Mouse (Mus musculus): Measurements from ENCODE around the gene Gm10181. TPM values are rescaled to one million over a fixed set of nuclear protein-coding genes. Genes with fewer than 3 reads are reported as not detected.

Gene Gm10181
- not detected in 2 replicates for polyA plus RNA-seq (2012; rRNA removed; ENCODE audit: low replicate concordance)

DNA sequence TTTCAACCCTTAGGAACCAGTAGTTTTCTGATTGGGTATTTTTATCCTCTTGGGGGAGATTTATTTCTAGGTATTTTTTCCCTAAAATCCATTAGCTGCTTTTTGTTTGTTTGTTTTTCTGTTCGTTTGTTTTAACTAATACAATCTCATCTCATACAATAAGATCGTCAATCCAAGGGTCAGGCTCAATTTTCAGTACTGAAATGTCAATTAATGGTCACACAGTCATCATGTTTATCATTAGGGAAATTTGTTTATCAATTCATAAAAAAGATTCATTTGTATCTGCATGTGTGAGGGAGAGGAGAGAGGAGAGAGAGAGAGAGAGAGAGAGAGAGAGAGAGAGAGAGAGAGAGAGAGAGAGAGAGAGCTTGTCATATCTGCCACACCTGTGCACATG lies at the start of gene Gm10181:
TSS of gene Gm10181 (plus strand) at position 301 of the 400 bp plus-strand sequence.

Other genes with a start within 250 kb of the Gm10181 start
- 29.1 and 47.2 TPM in 2 replicates for gene Herpud2, start 62.4 kb downstream of the Gm10181 start, polyA plus RNA-seq (2012; rRNA removed; ENCODE audit: low replicate concordance)
- gene Sept7, start 163.0 kb downstream of the Gm10181 start, polyA plus RNA-seq (2012; rRNA removed; ENCODE audit: low replicate concordance), result 0.68 and 1.0 TPM in 2 replicates